Mouse (Mus musculus): ENCODE results near the gene Lrrc8a. TPM values are rescaled to one million over a fixed set of nuclear protein-coding genes. Genes with fewer than 3 reads are reported as not detected.
A peak's percentile ranks its signal among the peaks of the same experiment; 100 is the strongest.

Gene Lrrc8a
- polyA plus RNA-seq, 1 experiment from 2014 or later = 62.5 TPM

DNA sequence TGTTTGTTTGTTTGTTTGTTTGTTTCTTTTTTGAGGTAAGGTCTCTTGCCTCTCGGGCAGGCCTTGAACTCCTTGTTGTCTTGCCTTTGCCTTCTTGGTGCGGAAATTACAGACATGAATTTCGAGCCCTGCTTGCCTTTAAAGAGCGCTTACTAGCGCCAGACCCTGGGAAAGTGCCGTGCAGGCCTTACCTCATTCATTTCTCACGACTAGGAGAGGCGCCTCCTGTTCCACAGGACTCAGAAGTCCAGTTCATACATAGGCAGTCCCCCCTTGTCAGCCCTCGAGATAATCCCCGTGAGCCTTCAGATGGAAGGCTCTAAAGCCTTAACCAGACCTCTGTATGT lies 49.5 kb downstream of the Lrrc8a start:
- H3K9me3 ChIP-seq = no peaks in the 10 kb centered on the region
- no peaks in the 10 kb centered on the region for H3K36me3 ChIP-seq (replicated peaks)
- peaks cover 30% of the 10 kb centered on the region for H3K4me1 ChIP-seq
- ATAC-seq (replicated peaks) = no peak
- peak overlapping the region; percentile 83 for H3K9ac ChIP-seq
- H3K27me3 ChIP-seq (replicated peaks) = no peaks in the 10 kb centered on the region
- 0% methylated on average over 10 of the region's 10 CpGs for WGBS
- no peak overlapping the region; the same call in 1 of the 2 replicates for H3K27ac ChIP-seq
- peak overlapping the region; percentile 94 for H3K4me3 ChIP-seq
- H3K4me2 ChIP-seq = peak overlapping the region; percentile 99

DNA sequence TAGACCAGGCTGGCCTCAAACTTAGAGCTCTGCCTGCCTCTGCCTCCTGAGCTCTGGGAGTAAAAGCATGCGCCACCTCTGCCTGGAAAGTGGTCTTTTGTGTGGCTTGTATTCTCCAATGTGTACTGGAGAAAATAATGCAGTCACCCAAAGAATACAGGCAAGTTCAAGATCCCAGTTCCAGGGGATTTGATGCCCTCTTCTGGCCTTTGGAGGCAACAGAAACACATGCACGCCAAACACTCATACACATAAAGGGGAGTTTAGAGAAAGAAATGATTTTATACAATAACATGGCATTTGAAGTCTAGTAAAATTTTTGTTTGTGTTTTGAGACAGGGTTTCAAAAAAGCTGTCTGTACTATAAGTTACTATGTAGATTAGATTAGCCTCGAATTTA lies 62.0 kb downstream of the Lrrc8a start:
- no peak for ATAC-seq (replicated peaks)
- Histone ChIP-seq H3K27ac (no peak overlapping the region), H3K36me3 (replicated peaks) (peaks cover 52% of the 10 kb centered on the region), H3K4me1 (no peaks in the 10 kb centered on the region), H3K9ac (no peak overlapping the region), H3K27me3 (replicated peaks) (no peaks in the 10 kb centered on the region), H3K9me3 (no peaks in the 10 kb centered on the region), H3K4me2 (no peak overlapping the region), H3K4me3 (no peak overlapping the region)
- WGBS = 85% methylated on average over 3 of the region's 3 CpGs

DNA sequence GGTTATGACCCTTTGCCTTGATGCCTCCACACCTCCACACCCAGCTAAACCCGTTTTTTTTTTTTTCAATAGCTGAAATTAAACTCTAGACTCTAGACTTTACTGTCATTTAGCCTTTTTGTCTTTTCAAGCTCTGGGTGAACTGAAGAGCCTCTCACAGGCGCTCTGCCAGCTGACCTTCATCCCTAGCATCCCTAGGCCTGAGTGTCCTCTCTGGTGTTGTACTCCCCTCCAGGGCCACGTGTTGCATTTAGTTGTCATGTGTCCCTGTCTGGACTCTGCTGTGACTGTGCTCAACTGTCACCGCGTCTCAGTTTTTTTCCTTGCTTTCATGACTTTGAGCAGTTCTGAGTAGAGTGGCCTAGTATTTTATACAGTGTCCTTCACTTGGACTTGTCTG lies 62.5 kb downstream of the Lrrc8a start:
- Histone ChIP-seq H3K9ac (no peak overlapping the region), H3K27ac (no peak overlapping the region), H3K36me3 (replicated peaks) (peaks cover 56% of the 10 kb centered on the region), H3K4me2 (no peak overlapping the region), H3K4me3 (no peak overlapping the region), H3K27me3 (replicated peaks) (no peaks in the 10 kb centered on the region), H3K9me3 (no peaks in the 10 kb centered on the region), H3K4me1 (no peaks in the 10 kb centered on the region)
- WGBS = 91% methylated on average over 5 of the region's 5 CpGs
- no peak for ATAC-seq (replicated peaks)

DNA sequence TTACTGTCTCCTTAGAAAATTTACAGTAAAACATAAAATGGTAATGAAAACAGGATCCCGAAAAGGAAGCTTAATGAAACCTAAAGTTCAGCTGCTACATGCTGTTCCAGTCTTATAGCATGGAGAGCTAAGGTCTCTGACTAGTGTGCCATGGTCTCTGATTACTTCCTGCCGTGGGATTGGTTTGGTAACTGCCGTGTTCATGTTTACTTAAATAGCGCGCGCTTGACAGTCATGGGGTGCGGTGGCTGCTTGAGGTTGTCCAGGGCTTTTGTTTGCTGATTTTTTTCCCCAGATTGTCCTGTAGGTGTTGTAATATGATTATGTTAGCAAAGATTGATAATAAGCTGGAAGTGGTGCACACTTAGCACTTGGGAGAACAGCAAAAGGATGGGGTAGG lies 68.6 kb downstream of the Lrrc8a start:
- no peaks in the 10 kb centered on the region for H3K27me3 ChIP-seq (replicated peaks)
- no peak for ATAC-seq (replicated peaks)
- H3K4me2 ChIP-seq = no peak overlapping the region
- 96% methylated on average over 7 of the region's 7 CpGs for WGBS
- H3K9me3 ChIP-seq = no peaks in the 10 kb centered on the region
- H3K27ac ChIP-seq = no peak overlapping the region
- no peak overlapping the region for H3K4me3 ChIP-seq
- peaks cover 71% of the 10 kb centered on the region for H3K36me3 ChIP-seq (replicated peaks)
- H3K9ac ChIP-seq = no peak overlapping the region
- H3K4me1 ChIP-seq = no peaks in the 10 kb centered on the region

DNA sequence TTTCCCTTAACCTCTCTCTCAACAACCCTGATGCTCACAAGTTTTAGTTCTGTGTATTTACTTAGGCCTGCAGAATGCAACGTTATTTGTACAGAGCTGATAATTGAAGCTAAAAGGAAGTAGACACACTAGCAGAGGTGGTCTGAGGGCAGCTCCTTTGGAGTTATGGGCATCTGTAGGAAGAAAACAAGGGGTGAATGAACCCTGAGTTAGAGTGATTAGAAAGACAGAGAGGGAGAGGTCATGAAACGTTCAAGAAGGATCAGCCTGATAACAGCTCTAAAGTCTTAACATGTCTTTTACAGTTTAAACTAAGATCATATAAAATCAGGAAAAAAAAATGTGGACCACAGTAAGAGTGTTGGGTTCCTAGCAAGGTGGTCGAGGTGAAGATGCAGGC lies 71.8 kb downstream of the Lrrc8a start:
- 95% methylated on average over 3 of the region's 3 CpGs for WGBS
- Histone ChIP-seq H3K9me3 (no peaks in the 10 kb centered on the region), H3K36me3 (replicated peaks) (peaks cover 74% of the 10 kb centered on the region), H3K27ac (no peak overlapping the region), H3K4me2 (no peak overlapping the region), H3K4me3 (no peak overlapping the region), H3K4me1 (no peaks in the 10 kb centered on the region), H3K27me3 (replicated peaks) (no peaks in the 10 kb centered on the region), H3K9ac (no peak overlapping the region)
- ATAC-seq (replicated peaks) = no peak

DNA sequence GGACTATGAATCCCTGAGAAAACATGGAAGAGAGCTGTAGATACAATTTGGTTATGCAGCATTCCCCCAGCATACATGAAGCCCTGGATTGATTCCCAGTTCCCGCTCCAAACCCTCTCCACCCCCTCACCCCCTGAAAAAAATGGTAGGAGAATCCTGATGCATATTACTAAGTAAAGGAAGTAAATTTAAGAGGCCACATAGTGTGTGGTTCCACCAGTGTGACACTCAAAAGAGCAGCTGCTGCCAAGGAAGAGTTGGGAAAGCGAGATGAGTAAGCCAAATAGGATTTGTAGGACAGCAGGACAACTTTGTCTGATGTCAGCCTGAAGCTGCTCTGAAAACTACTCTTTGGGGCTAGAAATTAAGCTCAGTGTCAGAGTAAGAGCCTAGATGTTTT lies 74.0 kb downstream of the Lrrc8a start:
- Histone ChIP-seq H3K4me2 (no peak overlapping the region), H3K36me3 (replicated peaks) (peaks cover 76% of the 10 kb centered on the region), H3K27ac (no peak overlapping the region), H3K27me3 (replicated peaks) (no peaks in the 10 kb centered on the region), H3K4me1 (no peaks in the 10 kb centered on the region), H3K9ac (no peak overlapping the region), H3K4me3 (no peak overlapping the region), H3K9me3 (no peaks in the 10 kb centered on the region)
- ATAC-seq (replicated peaks) = no peak
- WGBS = 93% methylated on average over 2 of the region's 2 CpGs

Other genes with a start within 250 kb of the Lrrc8a start
- gene Wdr34, start 188.8 kb upstream of the Lrrc8a start, polyA plus RNA-seq (2015; fragmentation: Nextera tagmentation; extraction: Ambion mirVana) = 86.7 and 88.7 TPM in 2 replicates
- 338 and 355 TPM in 2 replicates for gene Set, start 180.3 kb upstream of the Lrrc8a start, polyA plus RNA-seq (2015; fragmentation: Nextera tagmentation; extraction: Ambion mirVana)
- 1.8 and 1.9 TPM in 2 replicates for gene Pkn3, start 160.0 kb upstream of the Lrrc8a start, polyA plus RNA-seq (2015; fragmentation: Nextera tagmentation; extraction: Ambion mirVana)
- 20.5 and 21.0 TPM in 2 replicates for gene Zdhhc12, start 144.1 kb upstream of the Lrrc8a start, polyA plus RNA-seq (2015; fragmentation: Nextera tagmentation; extraction: Ambion mirVana)
- 16.5 and 17.7 TPM in 2 replicates for gene Zer1, start 113.1 kb upstream of the Lrrc8a start, polyA plus RNA-seq (2015; fragmentation: Nextera tagmentation; extraction: Ambion mirVana)
- 12.3 and 13.7 TPM in 2 replicates for gene Tbc1d13, start 104.0 kb upstream of the Lrrc8a start, polyA plus RNA-seq (2015; fragmentation: Nextera tagmentation; extraction: Ambion mirVana)
- gene Endog, start 66.2 kb upstream of the Lrrc8a start, polyA plus RNA-seq (2015; fragmentation: Nextera tagmentation; extraction: Ambion mirVana) = 19.5 and 20.4 TPM in 2 replicates
- gene Spout1, start 59.3 kb upstream of the Lrrc8a start, polyA plus RNA-seq (2015; fragmentation: Nextera tagmentation; extraction: Ambion mirVana) = 65.3 and 69.9 TPM in 2 replicates
- gene Kyat1, start 31.9 kb upstream of the Lrrc8a start, polyA plus RNA-seq (2015; fragmentation: Nextera tagmentation; extraction: Ambion mirVana) = 15.0 and 16.8 TPM in 2 replicates
- gene Gm28035, start 2.9 kb downstream of the Lrrc8a start, polyA plus RNA-seq (2015; fragmentation: Nextera tagmentation; extraction: Ambion mirVana) = 0.31 and 0.38 TPM in 2 replicates
- gene Phyhd1, start 28.5 kb downstream of the Lrrc8a start, polyA plus RNA-seq (2015; fragmentation: Nextera tagmentation; extraction: Ambion mirVana) = 7.0 and 7.3 TPM in 2 replicates
- not detected in 2 replicates for gene Gm28038, start 43.3 kb downstream of the Lrrc8a start, polyA plus RNA-seq (2015; fragmentation: Nextera tagmentation; extraction: Ambion mirVana)
- 40.7 TPM in 2 replicates for gene Dolk, start 48.6 kb downstream of the Lrrc8a start, polyA plus RNA-seq (2015; fragmentation: Nextera tagmentation; extraction: Ambion mirVana)
- 22.6 and 22.7 TPM in 2 replicates for gene Nup188, start 48.7 kb downstream of the Lrrc8a start, polyA plus RNA-seq (2015; fragmentation: Nextera tagmentation; extraction: Ambion mirVana)
- gene Sh3glb2, start 121.6 kb downstream of the Lrrc8a start, polyA plus RNA-seq (2015; fragmentation: Nextera tagmentation; extraction: Ambion mirVana) = 214 and 219 TPM in 2 replicates
- gene Miga2, start 126.5 kb downstream of the Lrrc8a start, polyA plus RNA-seq (2015; fragmentation: Nextera tagmentation; extraction: Ambion mirVana) = 33.9 and 34.9 TPM in 2 replicates
- gene Dolpp1, start 154.5 kb downstream of the Lrrc8a start, polyA plus RNA-seq (2015; fragmentation: Nextera tagmentation; extraction: Ambion mirVana) = 66.8 and 69.9 TPM in 2 replicates
- 22.5 and 23.9 TPM in 2 replicates for gene Crat, start 178.1 kb downstream of the Lrrc8a start, polyA plus RNA-seq (2015; fragmentation: Nextera tagmentation; extraction: Ambion mirVana)
- 152 and 155 TPM in 2 replicates for gene Ptpa, start 178.3 kb downstream of the Lrrc8a start, polyA plus RNA-seq (2015; fragmentation: Nextera tagmentation; extraction: Ambion mirVana)
- 2.3 and 2.8 TPM in 2 replicates for gene Ier5l, start 236.5 kb downstream of the Lrrc8a start, polyA plus RNA-seq (2015; fragmentation: Nextera tagmentation; extraction: Ambion mirVana)